8 mouse cellular contexts compared by ENCODE assay signal in the genomic region with DNA sequence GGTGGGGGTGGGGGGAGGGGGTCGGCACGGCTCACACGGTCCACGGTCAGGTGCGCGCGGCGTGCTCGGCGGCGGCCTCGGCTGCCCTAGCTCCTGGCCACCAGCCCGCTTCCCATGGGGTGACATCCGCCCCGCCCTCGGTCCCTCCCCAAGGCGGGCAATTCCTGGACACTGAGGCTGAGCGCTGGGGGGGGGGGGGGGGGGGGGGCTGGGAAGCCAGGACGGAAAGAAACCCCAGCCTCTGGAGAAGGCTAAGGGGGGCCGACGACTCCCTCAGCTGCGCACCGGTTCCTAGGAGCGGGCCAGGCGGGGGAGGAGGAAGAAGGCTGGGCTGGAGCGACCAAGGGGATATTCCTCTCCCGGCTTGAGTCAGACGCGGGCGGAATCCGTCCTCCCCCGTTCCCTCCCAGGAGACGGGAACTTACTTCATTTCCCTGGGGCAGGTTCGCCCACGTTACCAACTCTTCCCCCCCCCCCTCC. TPM values are rescaled to one million over a fixed set of nuclear protein-coding genes. Genes with fewer than 3 reads are reported as not detected.
DNase-seq lines count a peak whose midpoint lies in the region; ATAC-seq and TF ChIP-seq lines count a peak whose summit lies in the region.

No protein-coding gene starts in this region.

- TF ChIP-seq EP300 in liver, postnatal 0 days (IDR thresholded peaks at IDR 0.05; ENCODE audit: low read depth): no peak

- peak; percentile 83 for ATAC-seq in forebrain, embryonic 11.5 days (replicated peaks; ENCODE audit: low FRiP score)
- ATAC-seq in heart, embryonic 14.5 days (ENCODE audit: insufficient number of reproducible peaks, insufficient read depth, low FRiP score, low read depth): peak; percentile 87
- ATAC-seq in liver, postnatal 0 days: peak; percentile 71
- ATAC-seq in neural tube, embryonic 15.5 days (ENCODE audit: low FRiP score): peak; percentile 82

- H3K4me3 ChIP-seq in ES-E14 (ENCODE audit: insufficient read depth in 1 of 2, low read depth in 1 of 2, low read length in 2 of 2, poor library complexity in 1 of 2, severe bottlenecking in 1 of 2): peak overlapping the region; percentile 96 to 97
- peak overlapping the region; percentile 63 for H3K4me3 ChIP-seq in brown adipose tissue, adult 24 weeks (ENCODE audit: insufficient read depth, low read depth, low read length)
- peak overlapping the region; percentile 55 for H3K4me3 ChIP-seq in forebrain, embryonic 11.5 days (ENCODE audit: low read depth, low read length)
- H3K4me3 ChIP-seq in heart, embryonic 14.5 days (ENCODE audit: control insufficient read depth in 1 of 2, insufficient read depth in 1 of 2, low read depth in 1 of 2, low read length in 2 of 2): peak overlapping the region; percentile 59 to 63
- H3K4me3 ChIP-seq in liver, postnatal 0 days (ENCODE audit: low read depth, low read length): peak overlapping the region; percentile 67
- H3K4me3 ChIP-seq in neural tube, embryonic 15.5 days (replicated peaks): peak overlapping the region; percentile 63

- under 1% methylated on average over 25 of the region's 35 CpGs for WGBS in forebrain, embryonic 11.5 days
- 0% methylated on average over 24 of the region's 35 CpGs for WGBS in heart, embryonic 14.5 days
- under 1% methylated on average over 16 of the region's 35 CpGs for WGBS in liver, postnatal 0 days (ENCODE audit: insufficient replicate concordance)
- under 1% methylated on average over 10 of the region's 35 CpGs for WGBS in neural tube, embryonic 15.5 days

- DNase-seq in ES-E14 (ENCODE audit: low read depth, low spot score): no peak
- DNase-seq in forebrain, embryonic 11.5 days (ENCODE audit: low spot score): peak; percentile 89
- DNase-seq in layer of hippocampus, adult 18-20 months (ENCODE audit: low spot score in 2 of 2): peak; percentile 83 to 87
- DNase-seq in liver, postnatal 0 days: no peak
- peak; percentile 80 to 81 for DNase-seq in urinary bladder, adult 18-20 months (ENCODE audit: low spot score in 2 of 2)

- H3K4me2 ChIP-seq in forebrain, embryonic 11.5 days (ENCODE audit: low read depth, low read length, severe bottlenecking): peak overlapping the region; percentile 99
- peak overlapping the region; percentile 82 for H3K4me2 ChIP-seq in heart, embryonic 14.5 days (ENCODE audit: low read length)
- H3K4me2 ChIP-seq in liver, postnatal 0 days (ENCODE audit: low read depth, low read length): peak overlapping the region; percentile 84
- H3K4me2 ChIP-seq in neural tube, embryonic 15.5 days: peak overlapping the region; percentile 93

- H3K4me1 ChIP-seq in ES-E14 (ENCODE audit: control insufficient read depth in 2 of 2, insufficient read depth in 2 of 2, low read length in 2 of 2, poor library complexity in 1 of 2): peaks cover 2 to 5% of the 10 kb centered on the region in 2 experiments; a peak in 1 of 4 replicates
- H3K4me1 ChIP-seq in brown adipose tissue, adult 24 weeks (ENCODE audit: control insufficient read depth, insufficient read depth, insufficient read length, low read length): peaks cover 6% of the 10 kb centered on the region
- peaks cover 11% of the 10 kb centered on the region; the same call in 1 of the 2 replicates for H3K4me1 ChIP-seq in forebrain, embryonic 11.5 days (replicated peaks; ENCODE audit: control insufficient read depth, insufficient read depth, low read length)
- peaks cover 13 to 36% of the 10 kb centered on the region in 2 experiments for H3K4me1 ChIP-seq in heart, embryonic 14.5 days (ENCODE audit: control insufficient read depth in 2 of 2, insufficient read depth in 2 of 2, low read length in 2 of 2)
- peaks cover 6% of the 10 kb centered on the region; the same call in 1 of the 2 replicates for H3K4me1 ChIP-seq in liver, postnatal 0 days (ENCODE audit: insufficient read depth)
- H3K4me1 ChIP-seq in neural tube, embryonic 15.5 days: peaks cover 32% of the 10 kb centered on the region

- no peaks in the 10 kb centered on the region for H3K9me3 ChIP-seq in ES-E14 (ENCODE audit: control insufficient read depth, insufficient read depth, low read depth, low read length)
- H3K9me3 ChIP-seq in forebrain, embryonic 11.5 days (ENCODE audit: control insufficient read depth, low read length): no peaks in the 10 kb centered on the region
- H3K9me3 ChIP-seq in heart, embryonic 14.5 days (ENCODE audit: control insufficient read depth, low read length): no peaks in the 10 kb centered on the region
- no peaks in the 10 kb centered on the region for H3K9me3 ChIP-seq in liver, postnatal 0 days (ENCODE audit: low read length)
- no peaks in the 10 kb centered on the region for H3K9me3 ChIP-seq in neural tube, embryonic 15.5 days (replicated peaks)

- H3K36me3 ChIP-seq in ES-E14 (ENCODE audit: control insufficient read depth, insufficient read depth, low read length, poor library complexity, severe bottlenecking): peaks cover 7% of the 10 kb centered on the region; the same call in 1 of the 2 replicates
- no peaks in the 10 kb centered on the region for H3K36me3 ChIP-seq in forebrain, embryonic 11.5 days (ENCODE audit: control insufficient read depth, insufficient read depth, low read length)
- H3K36me3 ChIP-seq in heart, embryonic 14.5 days (ENCODE audit: control insufficient read depth, insufficient read depth, low read length): peaks cover 18% of the 10 kb centered on the region
- H3K36me3 ChIP-seq in liver, postnatal 0 days (replicated peaks; ENCODE audit: insufficient read depth, low read length): peaks cover 9% of the 10 kb centered on the region
- no peaks in the 10 kb centered on the region for H3K36me3 ChIP-seq in neural tube, embryonic 15.5 days

- peak overlapping the region; percentile 93 for H3K9ac ChIP-seq in ES-E14 (ENCODE audit: insufficient read depth, low read depth, low read length, poor library complexity, severe bottlenecking)
- H3K9ac ChIP-seq in forebrain, embryonic 11.5 days (ENCODE audit: low read length): peak overlapping the region; percentile 72
- peak overlapping the region; percentile 90 for H3K9ac ChIP-seq in heart, embryonic 14.5 days (ENCODE audit: low read length)
- H3K9ac ChIP-seq in liver, postnatal 0 days (replicated peaks): peak overlapping the region; percentile 76
- peak overlapping the region; percentile 77 for H3K9ac ChIP-seq in neural tube, embryonic 15.5 days (replicated peaks)

- no peak for TF ChIP-seq CTCF in liver, postnatal 0 days (IDR thresholded peaks at IDR 0.05; ENCODE audit: low read depth)

- peak overlapping the region; percentile 86 for H3K27ac ChIP-seq in ES-E14 (ENCODE audit: insufficient read depth, low read depth, low read length, poor library complexity, severe bottlenecking)
- H3K27ac ChIP-seq in brown adipose tissue, adult 24 weeks (replicated peaks; ENCODE audit: low read depth, low read length): peak overlapping the region; percentile 99
- H3K27ac ChIP-seq in forebrain, embryonic 11.5 days (ENCODE audit: low read depth, low read length): peak overlapping the region; percentile 77
- peak overlapping the region; percentile 100 for H3K27ac ChIP-seq in heart, embryonic 14.5 days (replicated peaks in 1 of 2; ENCODE audit: control insufficient read depth in 1 of 2, insufficient read depth in 1 of 2, low read depth in 2 of 2, low read length in 2 of 2)
- H3K27ac ChIP-seq in liver, postnatal 0 days (ENCODE audit: low read depth): peak overlapping the region; percentile 99
- peak overlapping the region; percentile 94 for H3K27ac ChIP-seq in neural tube, embryonic 15.5 days (replicated peaks)

- H3K27me3 ChIP-seq in forebrain, embryonic 11.5 days (ENCODE audit: control insufficient read depth, insufficient read depth, low read length): peaks cover 4% of the 10 kb centered on the region; the same call in 1 of the 2 replicates
- no peaks in the 10 kb centered on the region for H3K27me3 ChIP-seq in heart, embryonic 14.5 days (ENCODE audit: control insufficient read depth, insufficient read depth, low read length)
- peaks cover 9% of the 10 kb centered on the region; the same call in 1 of the 2 replicates for H3K27me3 ChIP-seq in liver, postnatal 0 days (ENCODE audit: insufficient read depth, low read length)
- H3K27me3 ChIP-seq in neural tube, embryonic 15.5 days (replicated peaks): no peaks in the 10 kb centered on the region

- in situ Hi-C loops in ES-E14 (cut with MboI; ENCODE audit: low sequenced_read_pairs in 2 of 2, unreplicated experiment in 2 of 2): loop anchor here in 1 of 2 experiments (10.0 kb wide), 1 partner anchor 235 kb away; no protein-coding TSS in a partner anchor

TF ChIP-seq in ES-E14, 5 proteins besides CTCF, POLR2A, EP300 and RAD21:
- TF ChIP-seq MAFK (IDR thresholded peaks at IDR 0.05; ENCODE audit: insufficient read depth, low read depth, low read length): no peak
- no peak for TF ChIP-seq ZNF384 (IDR thresholded peaks at IDR 0.05; ENCODE audit: low read depth, low read length)
- no peak for TF ChIP-seq CHD2 (IDR thresholded peaks at IDR 0.05; ENCODE audit: low read depth, low read length)

RNA-seq across cellular contexts. Expression of a gene that starts 0.7 kb away (rescaled TPM):
- total RNA-seq in ES-E14 (2012; rRNA removed): 13.0 and 15.8 TPM in 2 replicates
- polyA plus RNA-seq in brown adipose tissue, adult 24 weeks (2012; ENCODE audit: insufficient read depth, insufficient read length, missing spikeins): 74.0 and 122 TPM in 2 replicates
- 5.7 and 6.9 TPM in 2 replicates for polyA plus RNA-seq in forebrain, embryonic 11.5 days (2014; fragmentation: Nextera tagmentation; extraction: Ambion mirVana)
- polyA plus RNA-seq in heart, embryonic 14.5 days (2014; fragmentation: Nextera tagmentation; extraction: Ambion mirVana): 20.1 and 20.9 TPM in 2 replicates
- 100 to 1,000 TPM; 119 to 123 TPM for total RNA-seq in layer of hippocampus, adult 18-20 months (2021)
- polyA plus RNA-seq in liver, postnatal 0 days (2015; fragmentation: Nextera tagmentation; extraction: Ambion mirVana): 19.1 and 26.9 TPM in 2 replicates
- polyA plus RNA-seq in neural tube, embryonic 15.5 days (2015; fragmentation: Nextera tagmentation; extraction: Ambion mirVana): 5.3 and 8.5 TPM in 2 replicates

Comparison
In these comparisons a context has a peak if more than half of its experiments do, and no peak if none do; other contexts are left out.
1. DNase-seq: peak in forebrain, embryonic 11.5 days (single experiment), layer of hippocampus, adult 18-20 months (2 of 2) and urinary bladder, adult 18-20 months (2 of 2); none in ES-E14 (single experiment) and liver, postnatal 0 days (single experiment).
2. Peak in every context shown above with its lines, with median percentiles within 50 percentile points of each other: H3K27ac ChIP-seq, H3K4me3 ChIP-seq, H3K9ac ChIP-seq, ATAC-seq and H3K4me2 ChIP-seq.